Mouse (Mus musculus): ENCODE measurements around the gene Tdg. TPM values are rescaled to one million over a fixed set of nuclear protein-coding genes. Genes with fewer than 3 reads are reported as not detected.

Tdg gene
- total RNA-seq, 2 experiments from 2014 or later: 11.7 to 20.4 TPM

Other genes starting within 250 kb of the Tdg start
- not detected in 2 replicates for gene Gm1553, start 137.2 kb upstream of the Tdg start, total RNA-seq (2015; ENCODE audit: low replicate concordance)
- gene Gm1553, start 137.2 kb upstream of the Tdg start, total RNA-seq (2017; ENCODE audit: low replicate concordance): not detected in 2 replicates
- 1.7 and 2.5 TPM in 2 replicates for gene 1190007I07Rik, start 6.6 kb upstream of the Tdg start, total RNA-seq (2015; ENCODE audit: low replicate concordance)
- 7.1 and 12.7 TPM in 2 replicates for gene 1190007I07Rik, start 6.6 kb upstream of the Tdg start, total RNA-seq (2017; ENCODE audit: low replicate concordance)
- gene Glt8d2, start 60.8 kb downstream of the Tdg start, total RNA-seq (2015; ENCODE audit: low replicate concordance): not detected in 2 replicates
- 0.98 TPM in 1 of 2 replicates, not detected in the other for gene Glt8d2, start 60.8 kb downstream of the Tdg start, total RNA-seq (2017; ENCODE audit: low replicate concordance)
- 4.2 and 7.9 TPM in 2 replicates for gene Hcfc2, start 66.3 kb downstream of the Tdg start, total RNA-seq (2015; ENCODE audit: low replicate concordance)
- 7.0 and 9.9 TPM in 2 replicates for gene Hcfc2, start 66.3 kb downstream of the Tdg start, total RNA-seq (2017; ENCODE audit: low replicate concordance)
- gene Nfyb, start 134.3 kb downstream of the Tdg start, total RNA-seq (2015; ENCODE audit: low replicate concordance): 21.1 and 53.0 TPM in 2 replicates
- gene Nfyb, start 134.3 kb downstream of the Tdg start, total RNA-seq (2017; ENCODE audit: low replicate concordance): 48.8 and 52.9 TPM in 2 replicates
- gene Txnrd1, start 204.1 kb downstream of the Tdg start, total RNA-seq (2015; ENCODE audit: low replicate concordance): 12.1 and 20.9 TPM in 2 replicates
- gene Txnrd1, start 204.1 kb downstream of the Tdg start, total RNA-seq (2017; ENCODE audit: low replicate concordance): 18.0 and 25.3 TPM in 2 replicates
- gene Eid3, start 236.8 kb downstream of the Tdg start, total RNA-seq (2015; ENCODE audit: low replicate concordance): 1.3 TPM in 1 of 2 replicates, not detected in the other
- 1.4 and 5.2 TPM in 2 replicates for gene Eid3, start 236.8 kb downstream of the Tdg start, total RNA-seq (2017; ENCODE audit: low replicate concordance)

Measured in erythroblast, adult 5-6 weeks (primary cell).